Mouse (Mus musculus): Measurements from ENCODE around the gene Gm20532.

Gene Gm20532

GRCm38 (mm10) chr2:26586294-26587043 is at the start of gene Gm20532:
TSS of gene Gm20532 (plus strand) at chr2:26586639.
- peak; percentile 51 for DNase-seq

DNA sequence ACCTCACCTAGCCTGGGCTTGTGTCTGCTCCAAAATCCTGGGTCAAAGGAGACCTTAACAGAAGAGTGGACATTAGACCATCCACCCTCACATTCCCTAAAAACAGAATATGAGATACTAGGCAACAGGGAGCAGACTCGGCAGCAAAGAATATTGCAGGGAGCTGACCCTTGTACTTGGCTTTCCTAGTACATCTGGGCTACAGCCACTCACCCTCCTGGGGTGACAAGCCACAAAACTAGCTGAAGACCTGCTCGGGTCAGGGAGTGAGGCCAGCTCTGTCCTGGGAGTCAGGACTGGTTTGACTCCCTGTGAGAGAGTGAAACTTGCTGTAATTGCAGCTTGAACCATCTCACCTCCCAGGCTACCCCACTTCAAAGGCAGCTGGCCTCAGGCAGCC is 46.9 kb upstream of the Gm20532 start:
- no peak for DNase-seq

- no peak for DNase-seq
Measured at GRCm38 (mm10) chr2:26540721-26541120, 45.7 kb upstream of the Gm20532 start.

DNA sequence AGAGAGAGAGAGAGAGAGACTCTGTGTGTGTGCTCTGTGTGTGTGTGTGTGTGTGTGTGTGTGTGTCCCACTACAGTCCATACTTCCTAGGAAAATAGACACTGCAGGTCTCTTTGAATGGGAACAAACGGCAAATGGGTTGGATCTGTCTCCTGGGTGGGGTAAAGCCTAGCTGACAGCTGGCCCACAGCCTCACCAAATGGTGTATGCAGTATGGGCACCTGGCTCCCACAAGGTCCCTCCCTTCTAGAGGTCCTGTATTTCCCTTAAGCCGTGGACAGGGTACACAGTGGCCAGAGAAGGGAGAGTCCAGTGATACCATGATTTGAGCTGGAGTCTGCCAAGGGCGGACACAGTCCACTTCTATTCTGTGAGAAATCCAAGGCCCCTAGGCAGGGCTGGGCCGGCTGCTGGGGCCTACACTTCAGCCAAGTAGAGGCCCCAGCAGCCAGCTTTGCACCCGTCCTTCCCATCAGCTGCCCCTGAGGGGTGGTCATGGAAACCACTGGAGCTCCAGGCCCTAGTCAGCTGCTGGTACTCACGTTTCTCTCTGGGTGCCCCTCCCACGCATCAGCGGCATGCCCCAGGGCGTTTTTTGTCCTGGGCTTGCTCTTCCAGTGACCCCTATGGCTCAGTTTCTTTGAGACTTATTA is 45.1 kb upstream of the Gm20532 start:
- DNase-seq = no peak

DNA sequence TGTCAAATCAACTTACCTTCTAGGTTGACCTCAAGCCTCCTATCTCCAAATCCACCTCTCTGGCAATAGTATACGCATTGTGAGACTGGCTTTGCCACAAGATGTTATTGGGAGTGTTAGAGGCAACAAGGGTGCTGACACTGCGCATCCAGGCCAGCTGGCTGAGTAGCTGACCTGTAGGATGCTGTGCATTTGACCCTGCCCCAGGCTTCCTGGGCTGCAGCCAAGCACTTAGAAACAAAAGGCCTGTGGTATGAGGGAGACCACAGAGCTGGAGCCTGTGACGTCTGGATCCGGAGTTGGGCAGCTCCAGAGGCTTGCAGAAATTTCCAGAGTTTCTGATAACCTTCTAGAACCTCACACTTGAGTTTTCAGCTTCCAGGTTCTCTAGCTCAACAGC is 43.3 kb upstream of the Gm20532 start:
- no peak for DNase-seq

- DNase-seq = no peak
Measured at GRCm38 (mm10) chr2:26543768-26544167, 42.7 kb upstream of the Gm20532 start.

DNA sequence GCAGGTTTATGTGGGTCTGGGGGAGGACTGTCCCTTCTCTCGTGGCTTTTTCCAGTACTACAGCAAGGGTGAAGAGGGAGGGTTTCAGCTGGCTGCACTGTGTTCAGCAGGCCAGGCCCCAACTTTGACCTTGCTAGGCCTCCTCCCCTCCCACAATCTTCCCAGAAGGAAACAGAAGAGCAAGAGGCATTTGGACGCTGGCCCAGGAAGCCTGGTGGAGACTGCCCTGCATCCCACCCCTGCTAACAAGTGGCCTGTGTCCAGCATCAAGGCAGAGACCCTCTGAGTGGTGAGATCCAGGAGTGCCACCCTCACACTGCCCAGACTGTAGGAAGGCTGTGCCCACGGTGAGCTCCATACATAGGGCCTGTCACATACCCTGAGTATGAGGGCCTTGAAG is 42.2 kb upstream of the Gm20532 start:
- DNase-seq = no peak

DNA sequence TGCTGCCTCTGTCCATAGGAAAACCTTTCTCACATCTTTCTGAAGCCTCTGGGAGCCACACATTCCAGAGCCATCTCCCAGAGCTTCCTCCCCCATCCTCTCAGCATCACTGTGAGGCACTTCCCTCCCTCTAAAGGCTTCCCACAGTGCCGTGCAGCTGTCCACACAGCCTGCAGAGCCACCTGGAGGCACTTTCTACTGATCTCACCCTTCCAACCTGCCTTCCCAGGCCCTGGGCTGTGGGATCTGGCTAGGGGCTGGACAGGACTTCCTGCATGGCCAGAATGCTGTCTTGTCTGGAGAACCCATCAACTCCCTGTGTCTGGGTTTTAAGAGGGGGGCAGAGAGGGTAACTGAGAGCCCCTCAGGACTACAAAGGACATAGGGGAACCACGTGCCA is 39.0 kb upstream of the Gm20532 start:
- DNase-seq = peak; percentile 8

DNA sequence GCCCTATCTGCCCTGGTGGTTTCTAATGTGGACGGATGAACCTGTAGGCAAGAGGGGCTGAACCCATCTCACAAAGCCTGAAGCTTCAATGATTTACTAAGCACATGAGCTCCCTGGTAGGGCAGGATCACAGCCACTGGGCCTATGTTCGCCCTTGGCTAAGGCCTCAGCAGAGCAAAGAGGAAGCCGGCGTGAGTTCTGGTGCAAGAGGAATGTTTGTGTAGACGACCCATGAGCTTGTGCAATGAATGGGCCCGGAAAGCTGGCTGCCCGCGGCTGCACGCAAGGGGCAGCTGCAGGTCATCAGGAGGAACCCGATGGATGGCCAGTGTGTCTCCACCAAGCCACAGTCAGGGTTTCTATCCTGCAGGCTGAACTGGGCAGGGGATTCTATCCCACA is 36.6 kb upstream of the Gm20532 start:
- no peak for DNase-seq

- no peak for DNase-seq
Measured at GRCm38 (mm10) chr2:26550205-26550604, 36.2 kb upstream of the Gm20532 start.

GRCm38 (mm10) chr2:26550777-26551176 is 35.7 kb upstream of the Gm20532 start:
- DNase-seq = no peak

- no peak for DNase-seq
Measured at GRCm38 (mm10) chr2:26551446-26551845, 35.0 kb upstream of the Gm20532 start.

- no peak for DNase-seq
Measured at GRCm38 (mm10) chr2:26552066-26552465, 34.4 kb upstream of the Gm20532 start.

- no peak for DNase-seq
Measured at GRCm38 (mm10) chr2:26553904-26554303, 32.5 kb upstream of the Gm20532 start.

DNA sequence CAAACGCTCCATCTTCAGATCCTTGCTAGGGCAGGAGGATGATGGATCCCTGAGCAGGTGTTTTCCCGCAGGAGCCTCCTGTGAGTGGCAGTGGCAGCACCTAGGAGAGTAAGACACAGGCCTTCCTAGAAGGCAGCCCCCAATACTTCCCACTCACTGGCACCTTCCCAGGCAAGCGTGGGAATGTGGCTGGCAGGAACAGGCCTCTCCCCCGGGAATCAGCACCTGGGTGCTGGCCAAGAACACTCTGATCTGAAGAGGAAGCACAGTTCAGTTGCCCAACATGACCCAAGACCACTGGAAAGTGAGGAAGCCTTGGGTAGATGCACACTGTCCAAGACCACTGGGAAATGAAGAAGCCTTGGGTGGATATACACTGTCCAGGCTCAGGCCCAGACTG is 31.4 kb upstream of the Gm20532 start:
- no peak for DNase-seq

- no peak for DNase-seq
Measured at GRCm38 (mm10) chr2:26556535-26556993, 29.9 kb upstream of the Gm20532 start.

- DNase-seq = no peak
Measured at GRCm38 (mm10) chr2:26560506-26560905, 25.9 kb upstream of the Gm20532 start.

DNA sequence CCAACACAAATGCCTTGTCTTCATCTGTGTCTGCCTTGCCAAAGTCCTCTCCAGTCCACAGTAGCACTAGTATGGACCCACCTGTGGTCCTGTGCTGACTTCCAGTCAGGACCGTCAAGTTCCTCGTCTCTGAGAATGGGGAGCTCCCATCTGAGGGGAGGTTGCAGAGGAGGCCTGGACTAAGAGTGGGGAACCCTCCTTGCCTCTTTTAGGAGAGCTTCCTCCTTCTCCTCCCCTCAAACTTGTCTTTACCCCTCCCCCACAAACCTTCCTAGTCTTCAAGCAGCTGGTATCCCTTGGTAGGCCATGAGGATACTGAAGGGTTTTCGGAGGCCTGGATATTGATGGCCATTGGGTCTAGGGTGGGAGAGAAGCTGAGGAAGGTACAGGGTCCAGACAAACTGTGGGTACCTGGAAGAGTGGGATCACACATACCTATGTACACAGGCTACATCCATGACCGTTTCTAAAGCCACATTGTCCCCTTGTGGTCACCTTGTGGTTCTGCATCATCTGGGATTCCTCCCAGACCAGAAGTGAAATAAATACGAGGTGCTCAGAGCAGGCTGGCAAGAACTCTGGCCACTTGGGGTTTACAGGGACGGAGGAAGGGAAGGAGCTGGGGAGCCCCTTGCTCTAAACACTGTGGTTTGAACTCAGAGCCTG is 25.0 kb upstream of the Gm20532 start:
- DNase-seq = no peak

DNA sequence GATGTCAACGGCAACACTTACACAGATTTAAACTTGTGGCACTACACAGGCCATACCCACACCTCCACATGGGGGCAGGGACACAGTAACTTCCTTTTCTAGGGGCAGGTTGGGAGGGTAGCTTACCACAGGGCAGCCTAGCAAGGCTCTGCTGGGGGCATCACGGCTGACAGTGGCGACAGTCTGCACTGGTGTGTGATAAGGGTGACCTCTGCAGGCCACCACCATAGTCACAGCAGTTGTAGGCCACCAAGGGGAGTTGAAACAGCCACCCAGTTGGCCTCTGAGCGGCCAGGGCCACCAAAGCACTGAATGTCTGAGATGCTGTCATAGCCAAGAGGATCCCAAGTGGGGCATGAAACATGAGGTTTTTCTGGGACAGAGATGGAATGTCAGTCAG is 20.2 kb upstream of the Gm20532 start:
- DNase-seq = peak; percentile 11

DNA sequence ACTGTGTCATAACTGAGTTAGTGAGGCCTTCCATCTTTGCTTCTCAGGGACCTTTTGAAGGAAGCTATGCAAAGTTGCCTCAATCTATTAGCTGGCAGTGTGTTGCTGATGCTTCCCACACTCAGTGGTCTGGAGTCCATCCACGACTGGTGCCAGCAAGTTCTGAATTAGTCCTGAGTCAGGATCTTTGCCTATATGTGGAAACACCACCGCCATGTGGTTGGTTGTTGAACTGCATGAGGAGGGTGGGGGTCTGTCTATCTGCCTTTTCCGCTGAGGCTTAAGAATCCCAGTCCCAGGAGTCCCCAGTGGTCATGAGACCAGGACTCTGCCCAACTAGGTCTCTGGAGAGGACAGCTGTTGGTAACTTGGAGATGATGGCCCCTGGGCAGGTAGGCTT is 16.4 kb upstream of the Gm20532 start:
- DNase-seq = no peak

DNA sequence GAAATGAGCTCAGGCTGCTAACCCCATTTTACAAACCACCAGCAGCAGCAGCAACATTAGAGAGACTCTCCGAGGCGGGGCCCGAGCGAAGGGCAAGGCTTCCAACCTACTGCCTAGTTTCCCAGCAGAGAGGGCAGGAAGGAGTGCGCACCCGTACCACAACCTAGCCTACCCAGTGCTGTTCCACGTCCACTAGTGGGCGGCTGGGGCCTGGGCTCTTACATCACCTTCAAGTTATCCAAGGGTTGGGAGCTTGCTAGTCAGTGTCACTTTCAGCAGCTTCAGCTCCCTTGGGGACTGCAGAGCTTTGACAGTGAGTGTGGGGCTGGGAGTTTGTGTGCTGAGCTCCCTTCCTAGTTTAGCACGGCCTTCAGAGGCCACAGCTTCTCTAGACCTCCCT is 15.0 kb upstream of the Gm20532 start:
- DNase-seq = no peak

- DNase-seq = no peak
Measured at GRCm38 (mm10) chr2:26571826-26572225, 14.6 kb upstream of the Gm20532 start.

DNA sequence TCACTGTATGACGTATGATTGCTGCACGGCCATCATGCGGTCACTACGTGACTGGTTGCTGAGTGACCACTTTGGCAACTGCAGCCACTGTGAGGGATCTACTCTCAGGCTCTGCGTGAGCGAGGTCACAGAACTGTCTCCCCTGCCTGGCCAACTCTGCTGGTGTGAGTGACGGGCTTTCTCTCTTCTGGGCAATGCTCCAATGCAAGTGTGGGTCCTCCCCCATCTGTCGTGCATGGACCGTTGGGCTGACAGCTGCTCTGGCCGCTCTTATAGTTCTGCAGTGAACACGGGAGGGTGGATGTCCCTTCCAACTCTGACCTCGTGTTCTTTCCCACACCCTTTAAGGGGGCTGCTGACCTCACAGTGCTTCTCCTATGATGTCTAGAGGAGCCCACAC is 13.0 kb upstream of the Gm20532 start:
- DNase-seq = no peak

DNA sequence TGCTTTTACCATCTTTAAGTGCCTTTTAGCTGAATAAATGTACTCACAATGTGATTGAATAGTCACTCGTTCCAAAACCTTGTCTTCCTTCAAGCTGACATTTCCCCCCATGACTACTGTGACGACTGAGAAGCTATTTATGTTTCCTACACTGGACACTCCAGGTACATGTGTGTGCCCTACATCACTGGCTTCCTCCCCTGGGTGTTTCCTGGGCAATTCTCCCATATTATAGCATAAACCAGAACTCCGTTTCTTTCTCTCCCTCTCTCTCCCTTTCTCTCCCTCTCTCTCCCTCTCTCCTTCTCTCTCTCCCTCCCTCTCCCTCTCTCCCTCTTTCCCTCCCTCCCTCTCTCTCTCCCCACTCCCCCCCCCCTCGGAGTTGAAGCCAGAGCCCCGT is 12.6 kb upstream of the Gm20532 start:
- DNase-seq = no peak
